In the genomic region with DNA sequence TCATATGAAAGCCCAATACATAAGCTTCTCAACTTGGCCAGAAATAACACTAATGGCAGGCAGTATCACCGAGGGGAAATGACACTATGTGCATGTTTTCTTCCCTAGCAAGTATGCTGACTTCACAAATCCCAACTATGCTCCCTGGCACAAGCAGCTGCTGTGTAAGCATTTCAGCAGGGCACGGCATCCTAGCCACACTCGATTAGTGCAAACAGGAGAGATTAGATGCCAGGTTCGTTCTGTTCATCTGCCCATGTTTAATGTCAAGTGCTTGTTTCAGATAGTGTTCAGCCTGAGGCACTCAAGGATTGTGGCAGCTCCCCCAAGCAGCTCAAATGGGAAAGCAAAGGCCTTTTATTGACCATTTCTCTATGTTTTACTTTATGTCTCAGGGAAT, we compare ENCODE assay signal across 17 mouse cellular contexts.
DNase-seq lines count a peak whose midpoint lies in the region; ATAC-seq lines count a peak whose summit lies in the region.
"Had no signal": no experiment of that assay in that cellular context is flagged by ENCODE, and none has a peak within 500 bp of the region (broad histone marks: within the 10 kb centered on the region; RNA-seq: fewer than 3 reads in every experiment).

No protein-coding gene starts in this region.

- peak; percentile 60; the same call in 1 of the 2 replicates for ATAC-seq in hindbrain, embryonic 16.5 days
- no peak for ATAC-seq in hindbrain, embryonic 12.5 days (ENCODE audit: low FRiP score)
- no peak for ATAC-seq in heart, embryonic 12.5 days (ENCODE audit: insufficient number of reproducible peaks, low FRiP score)
- no peak for ATAC-seq in liver, embryonic 11.5 days (replicated peaks; ENCODE audit: low FRiP score)

- intact Hi-C loops in heart, postnatal 36 days (cut with DNase I), result no loop called here
- intact Hi-C loops in gastrocnemius, postnatal 36 days (cut with DNase I), result no loop called here

- H3K9ac ChIP-seq in hindbrain, embryonic 16.5 days (ENCODE audit: low read depth, low read length), result no peak overlapping the region
- no peak overlapping the region for H3K9ac ChIP-seq in hindbrain, embryonic 12.5 days
- H3K9ac ChIP-seq in heart, embryonic 12.5 days, result no peak overlapping the region
- no peak overlapping the region for H3K9ac ChIP-seq in liver, embryonic 11.5 days (ENCODE audit: low read depth, low read length)
- H3K9ac ChIP-seq: embryonic facial prominence, embryonic 15.5 days had no signal

- no peak overlapping the region for H3K4me2 ChIP-seq in hindbrain, embryonic 16.5 days (ENCODE audit: low read length)
- H3K4me2 ChIP-seq in hindbrain, embryonic 12.5 days (replicated peaks), result no peak overlapping the region
- H3K4me2 ChIP-seq in heart, embryonic 12.5 days, result 0 out of 2 replicates have a peak overlapping the region, but pooled peaks have one; percentile 7
- H3K4me2 ChIP-seq in liver, embryonic 11.5 days, result no peak overlapping the region
- H3K4me2 ChIP-seq: embryonic facial prominence, embryonic 15.5 days had no signal

- DNase-seq in brain, adult 2 months (ENCODE audit: low read depth, low spot score), result peak; percentile 29
- DNase-seq in heart, postnatal 36 days, result peak; percentile 2
- DNase-seq in liver, embryonic 11.5 days (ENCODE audit: low spot score), result no peak
- no peak for DNase-seq in gastrocnemius, postnatal 36 days
- no peak for DNase-seq in layer of hippocampus, adult 18-20 months (ENCODE audit: low spot score in 2 of 2)
- DNase-seq: embryo, embryonic 11 days; gastrocnemius, postnatal 14 days; kidney, adult 9 months; kidney, postnatal 36 days; liver; lung, adult 18-20 months; lung, postnatal 36 days; thymus, postnatal 4 days had no signal

- H3K9me3 ChIP-seq in hindbrain, embryonic 16.5 days (ENCODE audit: control insufficient read depth, low read length), result no peaks in the 10 kb centered on the region
- no peaks in the 10 kb centered on the region for H3K9me3 ChIP-seq in hindbrain, embryonic 12.5 days (replicated peaks)
- no peaks in the 10 kb centered on the region for H3K9me3 ChIP-seq in heart, embryonic 12.5 days (replicated peaks)
- no peaks in the 10 kb centered on the region for H3K9me3 ChIP-seq in liver, embryonic 11.5 days (ENCODE audit: control insufficient read depth, low read length)
- H3K9me3 ChIP-seq: embryonic facial prominence, embryonic 15.5 days had no signal

- H3K36me3 ChIP-seq in hindbrain, embryonic 16.5 days (ENCODE audit: control insufficient read depth, insufficient read depth, low read length), result no peaks in the 10 kb centered on the region
- H3K36me3 ChIP-seq in hindbrain, embryonic 12.5 days, result no peaks in the 10 kb centered on the region
- H3K36me3 ChIP-seq in heart, embryonic 12.5 days, result no peaks in the 10 kb centered on the region
- H3K36me3 ChIP-seq in liver, embryonic 11.5 days (ENCODE audit: control insufficient read depth, insufficient read depth, low read length), result no peaks in the 10 kb centered on the region
- H3K36me3 ChIP-seq: embryonic facial prominence, embryonic 15.5 days had no signal

- no peak overlapping the region for H3K4me3 ChIP-seq in hindbrain, embryonic 16.5 days (ENCODE audit: low read length)
- H3K4me3 ChIP-seq in hindbrain, embryonic 12.5 days, result no peak overlapping the region
- H3K4me3 ChIP-seq in heart, embryonic 12.5 days, result no peak overlapping the region
- H3K4me3 ChIP-seq in liver, embryonic 11.5 days (ENCODE audit: low read depth, low read length), result no peak overlapping the region
- H3K4me3 ChIP-seq: embryonic facial prominence, embryonic 15.5 days had no signal

- 59% methylated on average over 4 of the region's 4 CpGs for WGBS in hindbrain, embryonic 16.5 days
- 78% methylated on average over 4 of the region's 4 CpGs for WGBS in hindbrain, embryonic 12.5 days
- WGBS in heart, embryonic 12.5 days, result 22% methylated on average over 4 of the region's 4 CpGs
- WGBS in liver, embryonic 11.5 days, result 69% methylated on average over 4 of the region's 4 CpGs

- no peak overlapping the region for H3K27ac ChIP-seq in hindbrain, embryonic 16.5 days (ENCODE audit: low read depth, low read length)
- H3K27ac ChIP-seq in hindbrain, embryonic 12.5 days, result no peak overlapping the region
- H3K27ac ChIP-seq in heart, embryonic 12.5 days (ENCODE audit: poor library complexity, severe bottlenecking), result no peak overlapping the region
- H3K27ac ChIP-seq in liver, embryonic 11.5 days (ENCODE audit: low read depth, low read length), result no peak overlapping the region
- H3K27ac ChIP-seq: embryonic facial prominence, embryonic 15.5 days had no signal

- no peaks in the 10 kb centered on the region for H3K4me1 ChIP-seq in hindbrain, embryonic 16.5 days (ENCODE audit: control insufficient read depth, insufficient read depth, low read depth, low read length)
- no peaks in the 10 kb centered on the region for H3K4me1 ChIP-seq in hindbrain, embryonic 12.5 days
- H3K4me1 ChIP-seq in heart, embryonic 12.5 days (replicated peaks), result no peaks in the 10 kb centered on the region
- H3K4me1 ChIP-seq in liver, embryonic 11.5 days (replicated peaks; ENCODE audit: control insufficient read depth, insufficient read depth, low read length), result no peaks in the 10 kb centered on the region
- H3K4me1 ChIP-seq: embryonic facial prominence, embryonic 15.5 days had no signal

- H3K27me3 ChIP-seq in hindbrain, embryonic 16.5 days (replicated peaks; ENCODE audit: control insufficient read depth, insufficient read depth, low read length), result no peaks in the 10 kb centered on the region
- H3K27me3 ChIP-seq in hindbrain, embryonic 12.5 days, result no peaks in the 10 kb centered on the region
- no peaks in the 10 kb centered on the region for H3K27me3 ChIP-seq in heart, embryonic 12.5 days (replicated peaks)
- no peaks in the 10 kb centered on the region for H3K27me3 ChIP-seq in liver, embryonic 11.5 days (replicated peaks; ENCODE audit: control insufficient read depth, insufficient read depth, low read length)
- H3K27me3 ChIP-seq: embryonic facial prominence, embryonic 15.5 days had no signal

Comparison
In these comparisons a context has a peak if more than half of its experiments do, and no peak if none do; other contexts are left out.
1. DNase-seq: peak in brain, adult 2 months (single experiment) and heart, postnatal 36 days (2 of 2); none in liver, embryonic 11.5 days (single experiment), gastrocnemius, postnatal 36 days (0 of 2) and layer of hippocampus, adult 18-20 months (0 of 2).